Mouse (Mus musculus) hindbrain, postnatal 0 days (tissue): ENCODE measurements around the gene Sbf2. TPM values are rescaled to one million over a fixed set of nuclear protein-coding genes. Genes with fewer than 3 reads are reported as not detected.

Source experiments
- ATAC-seq: fragments of 200-750 bp; cut with Nextera tagmentation; 2 replicates; pipeline ENCODE4 v1.8.0; 2017; ENCODE audit warnings: mild to moderate bottlenecking, moderate TSS enrichment, moderate library complexity
- DNase-seq: peaks from one replicate; pipeline ENCODE4 v3.0.0-alpha.2; 2015; ENCODE audit warnings: low spot score
- H3K27ac ChIP-seq: fragments of 300-500 bp; sonication (generic); 2 replicates; pipeline ENCODE4 v1.5.1; 2014; ENCODE audit warnings: mild to moderate bottlenecking
- H3K27me3 ChIP-seq: fragments of 300-500 bp; sonication (generic); 2 replicates; pipeline ENCODE4 v1.6.1; 2014; ENCODE audit warnings: low read length, mixed read lengths; ENCODE audit not compliant: insufficient read depth
- H3K36me3 ChIP-seq: fragments of 300-500 bp; sonication (generic); 2 replicates; pipeline ENCODE4 v1.6.1; 2014; ENCODE audit warnings: low read length, mixed read lengths; ENCODE audit not compliant: insufficient read depth
- H3K4me1 ChIP-seq: fragments of 300-500 bp; sonication (generic); 2 replicates; pipeline ENCODE4 v1.6.1; 2014; ENCODE audit warnings: antibody characterized with exemption, low read length, mixed read lengths; ENCODE audit not compliant: insufficient read depth
- H3K4me2 ChIP-seq: fragments of 300-500 bp; sonication (generic); 2 replicates; pipeline ENCODE4 v1.6.1; 2014; ENCODE audit warnings: low read depth, mild to moderate bottlenecking, low read length, moderate library complexity, mixed read lengths
- H3K4me3 ChIP-seq: fragments of 300-500 bp; sonication (generic); 2 replicates; pipeline ENCODE4 v1.5.1; 2014; ENCODE audit warnings: low read length
- H3K9ac ChIP-seq: fragments of 300-500 bp; sonication (generic); replicated peaks from 2 replicates; pipeline ENCODE4 v1.6.1; 2014; ENCODE audit warnings: mild to moderate bottlenecking, low read length, moderate library complexity, mixed read lengths
- H3K9me3 ChIP-seq: fragments of 300-500 bp; sonication (generic); 2 replicates; pipeline ENCODE4 v1.6.1; 2016; ENCODE audit warnings: low read length, mixed read lengths
- CTCF ChIP-seq: IDR thresholded peaks from 2 replicates; pipeline ENCODE4 v1.5.1; 2016; ENCODE audit warnings: antibody characterized with exemption, control low read depth, low read depth
- WGBS: fragments of 180-500 bp; shearing (Covaris S2); extraction: QIAGEN DNeasy Blood & Tissue Kit; methylation state at CpG from one replicate; pipeline ENCODE4 v1.1.7; 2014; 5-methylcytosine and 5-hydroxymethylcytosine counted together
- polyA plus RNA-seq: library from polyadenylated mRNA; unstranded; fragments of >200 nt; fragmentation: Nextera tagmentation; extraction: Ambion mirVana; gene quantifications from 2 replicates; pipeline ENCODE4 v1.2.1, GENCODE M21; 2015
- total RNA-seq: library from RNA; depleted of rRNA; stranded (reverse); fragments of >200 nt; gene quantifications from 2 replicates; pipeline ENCODE4 v1.2.3, GENCODE M21; 2014

Gene Sbf2
- total and polyA plus RNA-seq, 2 experiments from 2014 or later, result 40.3 to 70.5 TPM

DNA sequence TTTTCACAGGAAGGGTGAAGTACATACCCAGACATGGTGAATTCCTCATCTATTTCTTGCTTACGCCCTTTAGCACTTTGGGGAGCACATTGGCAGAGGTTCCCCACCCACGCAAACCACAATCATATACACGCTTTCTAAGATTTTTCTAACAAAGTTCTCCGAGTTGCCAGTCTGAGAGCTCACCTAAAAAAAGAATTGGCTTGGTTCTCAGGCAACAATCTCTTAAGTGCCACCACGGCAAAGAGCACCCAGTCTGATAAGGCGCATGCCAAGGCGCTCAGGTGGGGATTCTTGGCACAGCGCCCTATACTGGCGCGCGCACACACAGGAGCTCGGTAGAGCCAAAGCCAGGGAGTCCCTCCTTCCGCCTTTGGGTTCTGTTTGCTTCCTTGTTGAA is 10.2 kb upstream of the Sbf2 start:
- Histone ChIP-seq H3K4me1 (peaks cover 18% of the 10 kb centered on the region), H3K9me3 (no peaks in the 10 kb centered on the region), H3K27me3 (peaks cover 29% of the 10 kb centered on the region), H3K27ac (no peak overlapping the region), H3K9ac (no peak overlapping the region), H3K36me3 (no peaks in the 10 kb centered on the region), H3K4me2 (no peak overlapping the region), H3K4me3 (no peak overlapping the region)
- TF ChIP-seq CTCF, result no peak
- WGBS, result 79% methylated on average over 13 of the region's 13 CpGs
- no peak for DNase-seq
- ATAC-seq, result no peak

DNA sequence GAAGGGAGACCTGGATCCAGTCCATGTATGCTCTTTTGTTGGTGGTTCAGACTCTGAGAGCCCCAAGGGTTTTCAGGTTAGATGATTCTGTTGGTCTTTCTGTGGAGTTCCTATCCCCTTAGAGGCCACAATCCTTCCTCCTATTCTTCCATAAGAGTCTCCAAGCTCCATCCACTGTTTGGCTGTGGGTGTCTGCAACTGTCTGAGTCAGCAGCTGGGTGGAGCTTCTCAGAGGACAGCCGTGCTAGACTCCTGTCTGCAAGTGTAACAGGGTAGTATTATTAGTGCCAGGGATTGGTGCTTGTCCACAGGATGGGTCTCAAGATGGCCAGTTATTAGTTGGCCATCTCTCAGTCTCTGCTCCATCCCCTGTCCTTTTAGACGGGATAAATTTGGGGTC is 9.3 kb upstream of the Sbf2 start:
- H3K9ac ChIP-seq, result no peak overlapping the region
- peaks cover 18% of the 10 kb centered on the region for H3K4me1 ChIP-seq
- H3K27ac ChIP-seq, result no peak overlapping the region
- H3K9me3 ChIP-seq, result no peaks in the 10 kb centered on the region
- peaks cover 26% of the 10 kb centered on the region for H3K27me3 ChIP-seq
- no peaks in the 10 kb centered on the region for H3K36me3 ChIP-seq
- WGBS, result 70% methylated on average over 2 of the region's 2 CpGs
- no peak overlapping the region for H3K4me2 ChIP-seq
- DNase-seq (no peak), ATAC-seq (no peak)
- no peak overlapping the region for H3K4me3 ChIP-seq
- TF ChIP-seq CTCF, result no peak

GRCm38 (mm10) chr7:110619086-110619611 is 4.4 kb upstream of the Sbf2 start:
- 45% methylated on average over 9 of the region's 9 CpGs for WGBS
- no peaks in the 10 kb centered on the region for H3K4me1 ChIP-seq
- H3K27me3 ChIP-seq, result no peaks in the 10 kb centered on the region
- H3K4me3 ChIP-seq, result no peak overlapping the region
- H3K4me2 ChIP-seq, result no peak overlapping the region
- no peak for TF ChIP-seq CTCF
- no peak overlapping the region for H3K27ac ChIP-seq
- no peak for DNase-seq
- ATAC-seq, result no peak
- no peaks in the 10 kb centered on the region for H3K9me3 ChIP-seq
- no peak overlapping the region for H3K9ac ChIP-seq
- H3K36me3 ChIP-seq, result no peaks in the 10 kb centered on the region

GRCm38 (mm10) chr7:110615792-110616191 is 1.1 kb upstream of the Sbf2 start:
- H3K27me3 ChIP-seq, result no peaks in the 10 kb centered on the region
- peak overlapping the region; percentile 78 for H3K4me2 ChIP-seq
- H3K9me3 ChIP-seq, result no peaks in the 10 kb centered on the region
- no peaks in the 10 kb centered on the region for H3K4me1 ChIP-seq
- DNase-seq, result no peak
- WGBS, result 17% methylated on average over 11 of the region's 11 CpGs
- no peak for TF ChIP-seq CTCF
- H3K27ac ChIP-seq, result no peak overlapping the region
- H3K36me3 ChIP-seq, result no peaks in the 10 kb centered on the region
- no peak overlapping the region for H3K9ac ChIP-seq
- no peak for ATAC-seq
- H3K4me3 ChIP-seq, result no peak overlapping the region

DNA sequence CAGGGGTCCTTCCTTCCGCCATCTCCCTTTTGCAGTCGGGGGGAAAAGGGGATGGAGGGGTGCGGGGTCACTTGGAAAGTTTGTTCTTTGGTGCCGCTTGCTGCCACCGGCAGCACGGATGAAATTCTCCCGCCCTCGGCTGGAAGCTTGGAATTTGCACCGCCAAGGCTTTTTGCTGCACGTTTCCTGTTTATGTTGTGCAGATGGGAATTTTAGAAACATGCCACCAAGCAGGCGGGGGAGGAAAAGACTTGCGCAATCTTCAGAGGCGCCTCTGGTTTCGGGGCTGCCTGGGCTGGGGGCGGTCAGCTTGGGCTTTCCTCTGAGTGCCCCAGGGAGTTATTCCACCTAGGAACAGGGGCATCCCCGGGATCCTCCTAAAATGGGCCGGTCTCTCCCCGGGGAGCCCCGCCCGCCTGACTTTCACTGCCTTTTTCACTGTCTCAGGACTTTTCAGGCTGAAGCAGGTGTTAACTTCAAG is 469 bp upstream of the Sbf2 start:
- H3K9me3 ChIP-seq, result no peaks in the 10 kb centered on the region
- WGBS, result 1% methylated on average over 20 of the region's 20 CpGs
- peak overlapping the region; percentile 96 for H3K9ac ChIP-seq
- H3K4me2 ChIP-seq, result peak overlapping the region; percentile 78
- no peaks in the 10 kb centered on the region for H3K4me1 ChIP-seq
- no peak for TF ChIP-seq CTCF
- ATAC-seq, result no peak
- DNase-seq, result peak; percentile 57
- no peaks in the 10 kb centered on the region for H3K36me3 ChIP-seq
- H3K27me3 ChIP-seq, result no peaks in the 10 kb centered on the region
- H3K4me3 ChIP-seq, result peak overlapping the region; percentile 97
- peak overlapping the region; percentile 98 for H3K27ac ChIP-seq

DNA sequence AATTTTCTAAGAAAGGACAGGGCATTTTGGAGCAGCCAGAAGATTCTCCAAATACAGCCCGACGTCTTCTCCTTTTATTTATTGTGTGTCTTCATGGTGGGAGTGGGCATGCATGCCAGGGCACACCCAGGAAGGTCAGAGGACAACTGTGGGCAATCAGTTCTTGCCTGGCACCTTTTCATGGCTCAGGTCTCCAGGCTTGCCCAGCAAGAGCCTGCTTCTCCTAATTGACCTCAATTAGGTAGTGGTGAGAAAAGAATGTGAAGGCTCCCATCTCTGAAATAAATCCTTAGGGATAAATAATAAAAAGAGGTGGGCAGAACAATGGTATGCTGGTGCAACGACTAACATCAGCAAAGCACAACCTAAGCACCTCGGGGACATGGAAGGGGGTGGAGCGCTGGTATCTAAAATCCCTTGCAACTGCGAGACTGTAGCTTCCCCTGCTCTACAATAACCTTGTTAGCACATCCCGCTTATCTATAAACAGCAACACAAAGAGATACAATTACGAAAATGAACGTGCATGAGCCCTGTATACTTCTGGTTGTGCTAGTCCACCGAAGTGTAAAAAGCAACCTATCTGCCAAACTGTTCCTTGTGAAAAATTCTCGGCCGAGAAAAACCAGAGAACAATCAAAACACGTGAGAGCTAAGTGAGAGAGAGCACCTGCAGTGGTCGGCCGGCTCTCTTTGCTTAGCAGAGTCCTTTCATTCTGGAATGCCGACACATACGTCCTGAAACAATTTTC is 1.2 kb downstream of the Sbf2 start:
- peak overlapping the region; percentile 98 for H3K27ac ChIP-seq
- H3K27me3 ChIP-seq, result no peaks in the 10 kb centered on the region
- peak overlapping the region; percentile 96 for H3K9ac ChIP-seq
- 3% methylated on average over 17 of the region's 17 CpGs for WGBS
- no peaks in the 10 kb centered on the region for H3K36me3 ChIP-seq
- no peak for TF ChIP-seq CTCF
- no peak for DNase-seq
- ATAC-seq, result peak; percentile 19; the same call in 1 of the 2 replicates
- H3K9me3 ChIP-seq, result no peaks in the 10 kb centered on the region
- peak overlapping the region; percentile 78 for H3K4me2 ChIP-seq
- H3K4me3 ChIP-seq, result peak overlapping the region; percentile 97
- no peaks in the 10 kb centered on the region for H3K4me1 ChIP-seq

DNA sequence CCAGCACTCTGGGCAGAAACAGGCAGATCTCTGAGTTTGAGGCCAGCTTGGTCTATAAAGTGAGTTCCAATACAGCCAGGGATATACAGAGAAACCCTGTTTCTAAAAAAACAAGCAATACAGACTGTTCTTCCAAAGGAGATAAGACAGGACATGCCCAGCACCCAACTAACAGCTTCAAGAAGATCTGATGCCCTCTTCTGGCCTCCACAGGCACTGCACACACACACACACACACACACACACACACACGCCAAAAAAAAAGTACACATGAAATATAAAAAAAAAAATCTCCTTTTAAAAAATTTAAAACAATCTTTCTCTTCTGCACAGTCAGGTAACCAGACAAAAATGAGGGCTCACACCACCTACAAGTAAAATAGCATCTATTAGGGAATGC is 7.8 kb downstream of the Sbf2 start:
- ATAC-seq (no peak), DNase-seq (no peak)
- WGBS, result 92% methylated on average over 1 of the region's 1 CpGs
- no peaks in the 10 kb centered on the region for H3K4me1 ChIP-seq
- TF ChIP-seq CTCF, result no peak
- no peak overlapping the region for H3K4me3 ChIP-seq
- H3K9me3 ChIP-seq, result no peaks in the 10 kb centered on the region
- H3K27ac ChIP-seq, result no peak overlapping the region
- H3K4me2 ChIP-seq, result no peak overlapping the region
- no peak overlapping the region for H3K9ac ChIP-seq
- no peaks in the 10 kb centered on the region for H3K27me3 ChIP-seq
- no peaks in the 10 kb centered on the region for H3K36me3 ChIP-seq
